Comparison of ENCODE assay signal across 11 mouse cellular contexts in the genomic region with DNA sequence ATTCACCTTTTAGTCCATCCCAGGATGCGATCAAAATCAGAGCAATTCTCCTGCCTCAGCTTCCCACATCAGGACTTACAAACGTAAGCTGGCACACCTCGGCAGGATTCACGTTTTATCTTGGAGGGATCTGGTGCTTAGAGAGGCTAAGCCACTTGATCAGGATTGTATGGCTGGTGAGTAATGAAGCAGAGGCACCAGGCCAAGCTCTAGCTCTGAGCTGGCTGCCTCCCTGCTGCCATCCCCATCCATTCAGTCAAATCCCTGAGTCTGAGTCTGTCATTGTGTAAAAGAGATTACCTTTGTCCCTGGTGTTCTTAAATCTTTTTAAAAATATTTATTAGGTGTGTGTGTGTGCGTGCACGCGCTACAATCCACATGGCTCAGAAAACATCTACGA.
"Had no signal": no experiment of that assay in that cellular context is flagged by ENCODE, and none has a peak within 500 bp of the region (broad histone marks: within the 10 kb centered on the region; RNA-seq: fewer than 3 reads in every experiment).

No protein-coding gene starts in this region.

- DNase-seq: kidney, adult 8-10 months; kidney, postnatal 10 days; kidney, postnatal 36 days; liver, embryonic 13.5 days; lung, adult 2 months; lung, postnatal 14 days; lung, postnatal 4 days; midbrain, embryonic 14.5 days; right cerebral cortex, postnatal 14 days; spleen, adult 18-20 months; thymus, postnatal 25 days had no signal
